Mouse (Mus musculus): ENCODE results near the gene 1500009L16Rik. TPM values are rescaled to one million over a fixed set of nuclear protein-coding genes. Genes with fewer than 3 reads are reported as not detected.

The 1500009L16Rik gene
- polyA plus RNA-seq, 1 experiment from 2014 or later: not detected

DNA sequence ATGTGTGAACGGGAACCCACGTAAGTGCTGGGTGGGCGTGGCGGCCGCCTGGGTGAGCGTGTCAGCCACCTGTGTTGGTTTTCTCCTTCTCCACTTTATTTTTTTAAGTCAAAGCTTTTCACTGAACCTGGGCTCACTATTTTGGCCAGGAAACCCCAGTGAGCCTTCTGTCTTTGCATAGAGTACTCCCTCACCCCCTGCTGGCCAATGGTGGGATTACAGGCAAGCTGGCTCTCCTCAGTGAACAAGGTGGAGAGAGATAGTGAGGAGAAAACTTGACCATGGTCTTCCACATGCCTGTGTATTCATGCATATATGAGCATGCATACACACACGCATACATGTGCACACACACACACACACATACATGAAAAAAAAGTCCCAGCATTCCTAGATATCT is 6.8 kb downstream of the 1500009L16Rik start:
- Histone ChIP-seq H3K4me3 (ENCODE audit: inconsistent target) (no peak overlapping the region), H3K36me3 (ENCODE audit: inconsistent target) (no peaks in the 10 kb centered on the region), H3K27ac (no peak overlapping the region), H3K79me2 (ENCODE audit: inconsistent target) (no peaks in the 10 kb centered on the region)
- 45% methylated on average over 7 of the region's 7 CpGs for WGBS (ENCODE audit: missing documents)

DNA sequence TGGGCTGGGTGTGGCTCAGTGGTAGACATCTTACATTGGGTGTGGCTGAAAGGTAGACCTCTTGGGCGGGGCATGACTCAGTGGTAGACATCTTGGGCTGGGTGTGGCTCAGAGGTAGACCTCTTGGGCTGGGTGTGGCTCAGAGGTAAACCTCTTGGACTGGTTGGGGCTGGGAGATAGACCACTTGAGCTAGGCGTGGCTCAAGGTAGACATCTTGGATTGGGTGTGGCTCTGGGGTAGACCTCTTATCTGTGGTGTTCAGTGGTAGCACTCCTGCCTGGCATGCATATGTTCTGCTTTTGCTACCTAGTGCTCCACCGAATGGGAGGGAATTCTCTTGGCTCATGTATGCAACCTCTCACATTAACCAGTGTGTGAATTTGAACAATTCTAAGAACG is 11.1 kb downstream of the 1500009L16Rik start:
- Histone ChIP-seq H3K79me2 (ENCODE audit: inconsistent target) (no peaks in the 10 kb centered on the region), H3K27ac (no peak overlapping the region), H3K36me3 (ENCODE audit: inconsistent target) (no peaks in the 10 kb centered on the region), H3K4me3 (ENCODE audit: inconsistent target) (no peak overlapping the region)
- WGBS (ENCODE audit: missing documents): 89% methylated on average over 4 of the region's 4 CpGs

GRCm38 (mm10) chr10:83738996-83739655 is 16.5 kb downstream of the 1500009L16Rik start:
- 93% methylated on average over 15 of the region's 15 CpGs for WGBS (ENCODE audit: missing documents)
- no peak overlapping the region for H3K4me3 ChIP-seq (ENCODE audit: inconsistent target)

DNA sequence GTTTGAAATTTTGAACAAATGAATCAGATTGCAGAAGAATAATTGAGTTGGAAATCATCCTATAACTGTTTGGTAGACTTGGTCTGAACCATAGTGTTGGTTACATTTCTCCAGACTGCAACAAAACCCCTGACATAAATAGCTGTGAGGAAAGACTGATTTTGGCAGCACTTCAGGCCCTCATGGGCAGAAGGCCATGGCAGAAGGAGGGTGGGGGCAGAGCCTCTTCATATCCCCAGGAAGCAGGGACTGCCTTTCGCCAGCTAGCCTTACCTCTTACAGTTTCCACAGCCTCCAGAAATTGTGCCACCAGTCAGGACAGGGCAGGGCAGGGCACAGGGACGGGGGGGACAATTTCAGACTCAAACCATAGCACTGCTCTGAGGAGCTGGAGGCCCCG is 22.0 kb downstream of the 1500009L16Rik start:
- H3K79me2 ChIP-seq (ENCODE audit: inconsistent target): no peaks in the 10 kb centered on the region
- H3K4me3 ChIP-seq (ENCODE audit: inconsistent target): no peak overlapping the region
- no peak overlapping the region for H3K27ac ChIP-seq
- 76% methylated on average over 3 of the region's 3 CpGs for WGBS (ENCODE audit: missing documents)
- no peaks in the 10 kb centered on the region for H3K36me3 ChIP-seq (ENCODE audit: inconsistent target)

More at GRCm38 (mm10) chr10:83738996-83739655, 16.5 kb downstream of the 1500009L16Rik start:
- Histone ChIP-seq H3K79me2 (ENCODE audit: inconsistent target) (no peaks in the 10 kb centered on the region), H3K36me3 (ENCODE audit: inconsistent target) (no peaks in the 10 kb centered on the region), H3K27ac (no peak overlapping the region)

DNA sequence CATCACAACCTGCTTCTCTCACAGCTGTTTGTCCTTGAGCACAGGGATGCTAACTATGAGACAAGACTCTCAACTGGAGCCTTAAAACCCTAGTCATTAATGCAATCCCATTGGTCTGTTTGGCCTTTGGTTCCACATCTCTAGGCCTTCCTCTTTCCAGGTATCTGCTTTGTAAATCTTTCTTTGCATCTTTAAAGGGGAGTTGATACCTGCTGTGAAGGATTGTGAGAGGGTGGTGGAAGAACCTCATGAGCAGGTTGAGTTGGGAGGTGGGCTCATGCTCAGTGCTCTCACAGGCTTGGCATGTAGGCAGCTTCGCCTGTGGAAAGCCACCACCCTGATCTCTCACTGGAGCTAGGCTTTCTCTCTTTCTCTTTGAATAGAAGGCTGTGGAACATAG is 30.4 kb downstream of the 1500009L16Rik start:
- no peaks in the 10 kb centered on the region for H3K36me3 ChIP-seq (ENCODE audit: inconsistent target)
- no peaks in the 10 kb centered on the region for H3K79me2 ChIP-seq (ENCODE audit: inconsistent target)
- H3K4me3 ChIP-seq (ENCODE audit: inconsistent target): no peak overlapping the region
- no peak overlapping the region for H3K27ac ChIP-seq
- 94% methylated on average over 1 of the region's 1 CpGs for WGBS (ENCODE audit: missing documents)

GRCm38 (mm10) chr10:83757343-83757962 is 34.8 kb downstream of the 1500009L16Rik start:
- 80% methylated on average over 17 of the region's 17 CpGs for WGBS (ENCODE audit: missing documents)

DNA sequence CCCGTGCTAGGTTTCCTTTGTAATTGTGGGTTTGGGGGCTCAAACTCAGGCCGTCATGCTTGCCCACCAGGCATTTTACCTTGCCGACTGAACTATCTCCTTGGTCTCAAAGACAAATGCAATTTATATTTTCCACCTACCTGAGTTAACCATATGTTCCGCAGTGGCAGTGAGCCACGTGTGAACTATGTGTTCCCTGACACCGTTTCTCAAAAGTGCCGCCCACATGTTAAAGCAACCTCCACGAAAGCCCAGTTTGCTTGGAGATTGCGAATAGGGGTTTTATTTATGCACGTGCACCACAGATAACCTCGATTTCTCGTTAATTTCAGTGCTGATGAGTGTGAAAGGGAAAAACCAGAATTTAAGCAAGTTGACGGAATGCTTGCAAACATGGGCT is 36.1 kb downstream of the 1500009L16Rik start:
- H3K36me3 ChIP-seq (ENCODE audit: inconsistent target): no peaks in the 10 kb centered on the region
- WGBS (ENCODE audit: missing documents): 94% methylated on average over 13 of the region's 13 CpGs
- no peak overlapping the region for H3K27ac ChIP-seq
- H3K4me3 ChIP-seq (ENCODE audit: inconsistent target): no peak overlapping the region
- no peaks in the 10 kb centered on the region for H3K79me2 ChIP-seq (ENCODE audit: inconsistent target)

More at GRCm38 (mm10) chr10:83757343-83757962, 34.8 kb downstream of the 1500009L16Rik start:
- no peaks in the 10 kb centered on the region for H3K36me3 ChIP-seq (ENCODE audit: inconsistent target)
- no peaks in the 10 kb centered on the region for H3K79me2 ChIP-seq (ENCODE audit: inconsistent target)
- H3K27ac ChIP-seq: no peak overlapping the region
- no peak overlapping the region for H3K4me3 ChIP-seq (ENCODE audit: inconsistent target)

- Histone ChIP-seq H3K27ac (no peak overlapping the region), H3K79me2 (ENCODE audit: inconsistent target) (no peaks in the 10 kb centered on the region), H3K36me3 (ENCODE audit: inconsistent target) (no peaks in the 10 kb centered on the region), H3K4me3 (ENCODE audit: inconsistent target) (no peak overlapping the region)
- WGBS (ENCODE audit: missing documents): 94% methylated on average over 2 of the region's 2 CpGs
Measured at GRCm38 (mm10) chr10:83760535-83760934, 37.9 kb downstream of the 1500009L16Rik start.

DNA sequence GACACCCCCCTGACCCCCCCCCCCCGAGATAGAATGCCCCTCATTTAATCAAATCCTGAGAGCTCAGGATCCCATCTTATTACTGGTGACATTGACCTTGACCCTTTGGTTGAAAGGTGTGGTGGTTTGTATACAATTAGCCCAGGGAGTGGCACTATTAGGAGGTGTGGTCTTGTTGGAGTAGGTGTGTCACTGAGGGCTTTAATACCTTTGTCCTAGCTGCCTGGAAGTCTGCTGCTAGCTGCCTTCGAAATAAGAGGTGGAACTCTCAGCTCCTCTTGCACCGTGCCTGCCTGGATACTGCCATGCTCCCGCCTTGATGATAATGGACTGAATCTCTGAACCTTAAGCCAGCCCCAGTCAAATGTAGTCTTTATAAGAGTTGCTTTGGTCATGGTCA is 41.2 kb downstream of the 1500009L16Rik start:
- Histone ChIP-seq H3K4me3 (ENCODE audit: inconsistent target) (no peak overlapping the region), H3K79me2 (ENCODE audit: inconsistent target) (no peaks in the 10 kb centered on the region), H3K27ac (no peak overlapping the region), H3K36me3 (ENCODE audit: inconsistent target) (no peaks in the 10 kb centered on the region)
- 91% methylated on average over 4 of the region's 4 CpGs for WGBS (ENCODE audit: missing documents)

DNA sequence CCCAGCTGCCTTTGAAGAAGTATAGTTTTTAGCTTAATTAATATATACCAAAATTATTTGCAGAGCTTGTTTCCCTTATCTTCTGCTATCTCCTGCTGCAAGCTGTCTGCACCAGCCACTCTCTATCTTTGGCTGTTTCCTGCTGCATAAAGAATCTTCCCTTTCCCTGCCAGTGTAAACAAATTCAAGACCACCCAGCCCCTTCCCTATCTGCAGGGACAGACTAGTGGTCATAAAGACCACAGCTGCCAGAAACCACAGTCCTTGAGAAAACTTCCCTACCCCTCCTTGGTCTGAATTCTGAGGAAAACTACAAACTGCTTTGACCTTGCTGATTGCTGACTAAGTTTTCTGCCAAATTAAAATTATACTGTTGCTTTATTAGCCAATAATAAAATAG is 44.2 kb downstream of the 1500009L16Rik start:
- Histone ChIP-seq H3K79me2 (ENCODE audit: inconsistent target) (no peaks in the 10 kb centered on the region), H3K27ac (no peak overlapping the region), H3K4me3 (ENCODE audit: inconsistent target) (no peak overlapping the region)

GRCm38 (mm10) chr10:83776272-83776878 is 53.7 kb downstream of the 1500009L16Rik start:
- H3K79me2 ChIP-seq (ENCODE audit: inconsistent target): no peaks in the 10 kb centered on the region
- H3K27ac ChIP-seq: no peak overlapping the region
- H3K4me3 ChIP-seq (ENCODE audit: inconsistent target): no peak overlapping the region
- no peaks in the 10 kb centered on the region for H3K36me3 ChIP-seq (ENCODE audit: inconsistent target)
- WGBS (ENCODE audit: missing documents): 44% methylated on average over 11 of the region's 11 CpGs

More for the DNA sequence above, 44.2 kb downstream of the 1500009L16Rik start:
- H3K36me3 ChIP-seq (ENCODE audit: inconsistent target): no peaks in the 10 kb centered on the region

DNA sequence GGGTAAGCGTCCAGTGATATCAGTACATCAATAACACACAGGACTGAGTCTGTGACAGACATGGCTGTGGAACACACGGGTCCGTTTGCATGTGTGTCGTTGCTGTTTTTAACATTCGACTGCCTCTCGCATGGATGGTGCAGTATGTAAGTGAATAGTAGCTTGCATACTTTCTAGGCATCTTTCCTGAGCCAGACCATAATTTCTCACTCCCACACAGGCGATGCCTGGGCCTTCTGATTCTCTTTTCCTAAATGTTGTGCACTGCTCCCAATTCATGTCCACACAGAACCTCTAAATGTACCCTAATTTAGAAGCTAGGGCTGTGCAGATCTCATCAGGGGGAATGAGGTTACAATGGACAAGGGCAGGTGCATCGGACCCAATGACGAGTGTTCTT is 54.6 kb downstream of the 1500009L16Rik start:
- H3K79me2 ChIP-seq (ENCODE audit: inconsistent target): no peaks in the 10 kb centered on the region
- no peaks in the 10 kb centered on the region for H3K36me3 ChIP-seq (ENCODE audit: inconsistent target)
- no peak overlapping the region for H3K4me3 ChIP-seq (ENCODE audit: inconsistent target)
- no peak overlapping the region for H3K27ac ChIP-seq
- WGBS (ENCODE audit: missing documents): 85% methylated on average over 9 of the region's 9 CpGs

DNA sequence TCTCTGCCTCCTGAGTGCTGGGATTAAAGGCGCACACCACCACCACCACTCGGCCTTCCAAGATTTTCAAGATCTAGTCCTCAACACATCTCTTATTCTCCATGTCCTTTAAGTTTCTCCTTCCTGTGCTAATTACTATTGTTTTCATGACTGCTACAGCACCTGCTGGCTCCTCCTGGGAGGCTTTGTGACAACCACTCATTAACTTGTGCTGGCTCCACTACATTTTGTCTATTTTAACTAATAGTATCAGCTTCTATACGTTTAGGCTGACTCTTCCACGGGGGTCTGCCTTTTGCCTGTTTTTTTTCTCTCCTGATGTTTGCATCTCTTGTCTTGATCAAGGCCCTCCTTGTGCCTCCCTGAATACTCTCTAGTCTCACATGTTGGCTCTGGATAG is 59.2 kb downstream of the 1500009L16Rik start:
- no peak overlapping the region for H3K4me3 ChIP-seq (ENCODE audit: inconsistent target)
- no peaks in the 10 kb centered on the region for H3K36me3 ChIP-seq (ENCODE audit: inconsistent target)
- 88% methylated on average over 4 of the region's 4 CpGs for WGBS (ENCODE audit: missing documents)
- no peaks in the 10 kb centered on the region for H3K79me2 ChIP-seq (ENCODE audit: inconsistent target)
- no peak overlapping the region for H3K27ac ChIP-seq

DNA sequence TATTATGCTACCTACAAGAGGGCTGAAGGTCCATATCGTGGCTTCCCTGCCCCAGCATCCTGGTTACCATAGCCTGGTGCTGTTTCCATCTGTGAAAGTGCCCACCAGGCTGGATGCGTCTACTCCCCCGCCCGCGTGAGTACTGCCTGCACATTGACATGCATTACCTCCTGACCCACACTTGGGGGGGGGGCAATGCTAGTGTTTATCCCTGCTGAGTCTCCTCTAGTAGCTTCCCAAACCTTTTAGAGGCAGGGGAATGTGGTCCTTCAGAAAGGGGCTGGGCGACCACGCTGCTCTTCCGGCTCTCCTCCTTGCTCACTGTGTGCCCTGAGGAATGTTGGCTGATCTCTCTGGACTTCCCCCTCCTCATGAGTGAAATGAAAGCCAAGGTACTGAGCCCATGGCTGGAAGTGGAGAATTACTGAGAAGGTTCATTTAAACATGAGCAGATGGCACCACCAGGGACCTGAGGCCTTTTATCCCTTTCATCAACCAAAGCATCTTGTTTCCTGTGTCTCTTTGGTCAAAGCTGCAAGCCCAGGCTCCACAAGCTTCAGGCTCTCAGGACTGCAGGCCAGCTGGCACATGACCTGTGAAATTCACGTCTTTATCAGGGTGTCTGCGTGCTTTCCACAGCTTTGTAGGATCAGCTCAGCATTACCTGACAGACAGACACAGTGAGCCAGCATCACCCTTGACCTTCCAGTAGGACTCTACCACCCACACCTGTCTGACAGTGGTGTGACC is 59.9 kb downstream of the 1500009L16Rik start:
- Histone ChIP-seq H3K27ac (no peak overlapping the region), H3K36me3 (ENCODE audit: inconsistent target) (no peaks in the 10 kb centered on the region), H3K79me2 (ENCODE audit: inconsistent target) (no peaks in the 10 kb centered on the region), H3K4me3 (ENCODE audit: inconsistent target) (no peak overlapping the region)
- 97% methylated on average over 10 of the region's 10 CpGs for WGBS (ENCODE audit: missing documents)

GRCm38 (mm10) chr10:83785003-83785402 is 62.3 kb downstream of the 1500009L16Rik start:
- H3K36me3 ChIP-seq (ENCODE audit: inconsistent target): no peaks in the 10 kb centered on the region
- 47% methylated on average over 5 of the region's 5 CpGs for WGBS (ENCODE audit: missing documents)

More at GRCm38 (mm10) chr10:83785003-83785402, 62.3 kb downstream of the 1500009L16Rik start:
- Histone ChIP-seq H3K4me3 (ENCODE audit: inconsistent target) (no peak overlapping the region), H3K27ac (no peak overlapping the region), H3K79me2 (ENCODE audit: inconsistent target) (no peaks in the 10 kb centered on the region)
